Mouse (Mus musculus) bone marrow macrophage, adult 2 months (primary cell): Measurements from ENCODE around the gene Zbtb22.

Source experiments
- CTCF ChIP-seq: IDR thresholded peaks from 2 replicates; pipeline ENCODE4 v1.5.1; 2012; ENCODE audit warnings: low read depth, mild to moderate bottlenecking, low read length, moderate library complexity
- POLR2A ChIP-seq: IDR thresholded peaks from 2 replicates; pipeline ENCODE4 v1.6.1; 2012; ENCODE audit warnings: mild to moderate bottlenecking, low read depth, low read length, borderline replicate concordance

- TF ChIP-seq CTCF (no peak), POLR2A (no peak)
These were observed 13.9 kb downstream of the Zbtb22 start, which contains the start of gene Rgl2 for GRCm38 (mm10) chr17:33929371-33930279.
